Mouse (Mus musculus) spleen, postnatal 10 days (tissue): ENCODE measurements around the gene Ifna11.

Source experiments
- DNase-seq, 2 experiments: peaks; one replicate each; pipeline ENCODE4 v3.0.0; 2021 to 2022; ENCODE audit warnings: low spot score in 2 of 2

Ifna11 gene

GRCm38 (mm10) chr4:88840058-88840457 is 20.3 kb downstream of the Ifna11 start:
- DNase-seq, result no peak

GRCm38 (mm10) chr4:88841438-88841911 is 21.7 kb downstream of the Ifna11 start, which contains the start of gene Ifna4:
TSS of gene Ifna4 (plus strand) at chr4:88841861.
- no peak for DNase-seq

DNA sequence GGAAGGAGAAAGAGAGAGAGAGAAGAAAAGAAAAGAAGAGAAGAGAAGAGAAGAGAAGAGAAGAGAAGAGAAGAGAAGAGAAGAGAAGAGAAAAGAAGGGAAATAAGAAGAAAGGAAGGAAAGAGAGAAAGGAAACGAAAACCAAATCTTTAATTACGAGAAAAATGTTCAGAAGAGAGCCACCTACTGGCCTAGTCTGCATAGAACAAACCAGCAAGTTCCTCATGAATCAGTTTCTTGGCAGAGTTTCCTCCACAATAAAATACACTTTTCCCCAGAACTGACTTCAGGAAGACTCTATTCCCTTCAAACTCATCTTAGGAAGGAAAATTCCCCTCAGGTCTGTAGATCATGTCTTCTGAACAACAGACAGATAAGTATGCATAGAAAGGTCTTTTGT is 25.6 kb downstream of the Ifna11 start:
- DNase-seq, result no peak

GRCm38 (mm10) chr4:88849698-88850097 is 29.9 kb downstream of the Ifna11 start, which contains the start of gene Ifna1:
TSS of gene Ifna1 (plus strand) at chr4:88850087.
- no peak for DNase-seq

- DNase-seq, result no peak
Measured at GRCm38 (mm10) chr4:88851026-88851763, 31.4 kb downstream of the Ifna11 start.

- DNase-seq, result no peak
Measured at GRCm38 (mm10) chr4:88859214-88859613, 39.5 kb downstream of the Ifna11 start.

DNA sequence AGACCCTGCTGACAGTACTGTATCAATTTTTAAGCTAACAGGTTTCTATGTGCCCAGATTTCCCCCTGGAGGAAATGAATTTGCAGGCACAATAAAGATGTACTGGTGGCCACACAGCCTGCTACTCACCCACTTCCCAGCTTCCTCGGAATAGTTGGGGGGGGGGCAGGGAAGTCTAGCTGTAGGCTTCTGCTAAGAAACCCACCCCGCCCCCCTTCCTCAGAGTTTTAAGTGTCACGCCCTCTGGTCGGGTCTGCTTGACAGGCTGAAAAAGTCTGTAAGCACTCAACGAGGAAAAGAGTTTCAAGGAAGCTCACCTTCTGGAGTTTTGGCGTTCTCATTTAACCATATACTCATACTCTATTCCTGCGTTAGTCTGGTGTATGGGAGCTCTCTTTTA is 43.5 kb downstream of the Ifna11 start:
- no peak for DNase-seq

GRCm38 (mm10) chr4:88864599-88864998 is 44.8 kb downstream of the Ifna11 start:
- peak in 1 of 2 experiments; percentile 58 for DNase-seq

DNA sequence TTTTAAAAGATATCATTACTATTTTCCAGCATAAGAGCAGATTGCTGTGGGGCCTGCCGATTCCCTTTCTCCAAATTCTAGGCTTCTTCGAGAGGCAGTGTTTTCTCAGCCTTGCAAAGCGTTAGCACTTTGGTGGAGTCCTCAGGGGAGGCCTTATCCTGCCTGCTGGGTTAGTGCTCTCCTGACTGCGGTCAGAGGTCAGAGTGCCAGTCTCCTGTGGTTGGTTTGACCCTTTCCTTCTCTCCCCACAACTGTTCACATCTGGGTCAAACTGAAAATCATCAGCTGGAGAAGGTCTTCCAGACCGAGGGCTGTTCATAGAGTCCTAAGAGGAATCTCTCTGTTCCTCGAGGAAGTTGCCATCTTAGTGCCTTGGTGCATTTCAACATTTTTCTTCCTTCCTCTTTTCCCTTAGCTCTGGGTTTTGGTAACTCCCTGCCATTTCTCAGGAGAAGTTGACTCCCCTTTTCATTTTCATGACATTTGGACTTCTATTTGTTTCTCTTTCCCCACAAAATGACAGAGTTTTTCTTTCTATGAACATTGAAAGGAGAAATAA is 45.3 kb downstream of the Ifna11 start:
- no peak for DNase-seq

GRCm38 (mm10) chr4:88867366-88867925 is 47.7 kb downstream of the Ifna11 start:
- peak; percentile 68 to 83 for DNase-seq

GRCm38 (mm10) chr4:88867926-88868911 is 48.5 kb downstream of the Ifna11 start:
- peak; percentile 34 to 36 for DNase-seq
